Mouse (Mus musculus) megakaryocyte, embryonic 14.5 days (primary cell): ENCODE results near the gene Kdm6b.

Source experiments
- FLI1 ChIP-seq: IDR thresholded peaks from 2 replicates; pipeline ENCODE4 v1.6.1; 2012; ENCODE audit warnings: low read length, inconsistent platforms, mixed read lengths
- GATA1 ChIP-seq: IDR thresholded peaks from 3 replicates; pipeline ENCODE4 v1.6.1; 2012; ENCODE audit warnings: mixed read lengths, low read length, inconsistent platforms, borderline replicate concordance

DNA sequence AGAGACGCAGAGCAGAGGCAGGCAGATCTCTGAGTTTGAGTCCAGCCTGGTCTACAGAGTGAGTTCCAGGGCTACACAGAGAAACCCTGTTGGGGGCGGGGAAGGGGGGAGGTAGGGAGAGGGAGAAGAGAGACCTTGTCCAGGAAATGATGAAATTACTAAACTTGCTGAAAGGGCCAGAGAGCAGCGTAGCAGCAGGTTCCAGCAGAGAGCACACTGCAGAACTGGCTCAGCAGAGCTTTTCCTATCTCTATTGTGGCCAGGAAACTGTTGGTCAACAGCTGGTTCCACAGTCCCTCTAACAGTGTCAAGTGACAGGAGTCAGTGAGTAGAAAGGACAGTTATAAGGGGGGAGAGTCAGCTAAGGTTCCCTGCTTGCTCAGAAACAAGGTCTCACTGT lies 33.9 kb downstream of the Kdm6b start:
- TF ChIP-seq GATA1 (no peak), FLI1 (no peak)
